Mouse (Mus musculus) adrenal gland, postnatal 4 days (tissue): ENCODE data around the gene Rab8a. TPM values are rescaled to one million over a fixed set of nuclear protein-coding genes. Genes with fewer than 3 reads are reported as not detected.

Experiments
- DNase-seq, 2 experiments: peaks; one replicate each; pipeline ENCODE4 v3.0.0; 2021 to 2022; ENCODE audit warnings: low spot score in 2 of 2, mixed read lengths in 2 of 2
- total RNA-seq, 2 experiments: library from RNA; stranded (reverse); gene quantifications; 2 replicates each; pipeline ENCODE4 v1.2.3; 2021

The Rab8a gene
- total RNA-seq, 2 experiments from 2014 or later, result 64.1 to 67.7 TPM

DNA sequence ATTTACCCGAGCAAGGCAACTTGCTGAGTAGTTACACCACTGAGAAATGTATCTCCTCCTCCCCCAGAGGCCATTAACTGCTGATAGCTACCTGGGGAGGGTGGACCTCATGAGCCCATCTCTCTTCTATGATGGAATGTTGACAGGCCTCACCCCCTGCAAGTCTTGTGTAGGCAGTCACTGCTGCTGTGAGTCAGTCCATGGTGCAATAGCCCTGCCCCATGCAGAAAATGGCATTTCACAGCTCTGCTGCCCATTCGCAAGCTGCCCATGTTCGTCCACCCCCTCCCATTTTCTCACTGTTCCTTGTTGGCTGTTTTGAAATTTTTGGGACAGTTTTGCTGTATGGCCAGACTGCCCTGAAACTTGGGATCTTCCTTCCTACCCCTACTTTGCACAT lies 15.5 kb upstream of the Rab8a start:
- no peak for DNase-seq

- DNase-seq, result no peak
Measured at GRCm38 (mm10) chr8:72146056-72146455, 14.9 kb upstream of the Rab8a start.

DNA sequence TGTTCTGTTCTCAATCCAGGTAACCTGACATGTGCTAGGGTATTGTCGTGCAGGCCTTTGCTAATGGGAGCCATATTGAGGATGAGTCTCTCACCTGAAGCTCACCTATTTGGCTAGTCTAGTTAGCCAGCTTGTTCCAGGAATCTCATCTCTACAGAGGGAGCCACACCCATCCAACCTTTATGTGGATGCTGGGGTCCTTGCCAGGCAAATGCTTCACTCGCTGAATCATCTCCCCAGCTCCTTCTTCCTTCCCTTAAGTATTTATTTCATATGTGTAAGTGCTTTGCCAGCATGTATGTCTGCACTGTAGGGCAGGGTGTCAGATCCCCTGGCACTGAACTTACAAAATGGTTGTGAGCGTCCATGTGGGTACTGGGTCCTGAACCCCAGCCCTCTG lies 14.4 kb upstream of the Rab8a start:
- no peak for DNase-seq

DNA sequence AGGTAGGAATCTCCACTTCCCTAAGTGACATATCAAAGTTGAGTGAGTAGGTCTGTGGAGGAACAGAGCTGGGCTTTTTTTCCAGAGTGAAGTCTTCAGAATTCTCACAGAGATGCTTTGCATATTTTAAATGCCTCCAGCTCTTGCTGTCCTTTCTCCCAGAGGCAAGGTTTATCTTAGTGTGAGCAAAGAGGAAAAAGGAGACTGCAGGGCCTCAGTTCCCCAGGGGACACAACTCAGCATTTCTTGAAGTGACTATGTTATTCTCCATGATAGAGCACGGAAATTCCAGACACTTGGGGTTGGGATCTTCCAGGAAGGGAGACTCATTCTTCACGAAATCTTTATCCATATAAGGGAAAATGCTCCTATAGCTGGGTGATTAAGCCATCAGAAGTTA lies 13.7 kb upstream of the Rab8a start:
- DNase-seq, result no peak

DNA sequence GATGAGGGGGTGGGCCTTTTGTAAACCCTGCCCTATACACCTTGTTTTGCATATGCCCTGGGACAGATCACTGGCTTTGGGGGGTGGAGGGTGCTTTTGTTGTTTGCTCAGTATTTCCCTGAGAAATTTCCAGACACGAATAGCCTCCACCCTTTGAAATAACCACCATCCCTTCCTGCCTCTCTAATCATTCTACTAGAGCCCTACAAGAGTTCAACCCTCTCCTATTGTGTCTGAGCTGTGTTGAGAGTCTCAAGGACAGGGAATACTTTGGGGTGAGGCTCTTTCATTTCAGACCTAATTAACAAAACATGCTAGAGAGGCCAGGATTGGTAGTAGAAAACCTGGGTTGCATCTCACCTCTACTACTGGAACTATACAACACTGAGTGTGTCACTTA lies 11.9 kb upstream of the Rab8a start:
- no peak for DNase-seq

- no peak for DNase-seq
Measured at GRCm38 (mm10) chr8:72151418-72152078, 9.5 kb upstream of the Rab8a start.

GRCm38 (mm10) chr8:72153382-72153781 lies 7.6 kb upstream of the Rab8a start:
- no peak for DNase-seq

- no peak for DNase-seq
Measured at GRCm38 (mm10) chr8:72158096-72158495, 2.9 kb upstream of the Rab8a start.

DNA sequence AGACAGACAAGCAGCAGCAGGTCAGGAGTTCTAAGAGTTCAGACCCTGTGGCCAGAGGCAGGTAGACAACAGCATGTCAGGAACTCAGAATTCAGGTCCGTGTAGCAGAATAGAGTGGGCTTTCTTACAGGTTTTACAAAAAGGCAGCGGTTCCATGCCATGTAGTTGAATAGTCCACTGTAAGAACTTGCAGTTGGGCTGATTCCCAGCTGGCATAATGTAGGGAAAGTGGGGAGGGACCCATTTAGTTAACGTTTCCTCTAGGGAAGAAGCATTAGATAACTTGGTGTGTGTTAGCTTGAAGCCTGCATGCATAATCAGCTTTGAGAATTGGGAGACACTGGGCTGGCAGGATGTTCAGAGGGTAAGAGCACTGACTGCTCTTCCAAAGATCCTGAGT lies 2.3 kb upstream of the Rab8a start:
- no peak for DNase-seq

DNA sequence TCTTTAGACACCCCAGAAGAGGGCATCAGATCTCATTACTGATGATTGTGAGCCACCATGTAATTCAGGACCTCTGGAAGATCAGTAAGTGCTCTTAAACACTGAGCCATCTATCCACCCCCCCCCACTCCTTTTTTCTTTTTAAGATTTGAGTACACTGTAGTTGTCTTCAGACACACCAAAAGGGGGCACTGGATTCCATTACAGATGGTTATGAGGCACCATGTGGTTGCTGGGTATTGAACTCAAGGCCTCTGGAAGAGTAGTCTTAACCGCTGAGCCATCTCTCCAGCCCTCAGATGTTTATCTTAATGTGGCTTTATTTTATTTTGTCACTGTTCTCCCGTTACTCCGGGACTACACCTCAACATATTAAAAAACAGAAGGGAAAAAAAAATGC lies 993 bp upstream of the Rab8a start:
- DNase-seq, result no peak

GRCm38 (mm10) chr8:72162821-72163220 lies 1.8 kb downstream of the Rab8a start:
- DNase-seq, result no peak

- no peak for DNase-seq
Measured at GRCm38 (mm10) chr8:72169098-72169668, 8.2 kb downstream of the Rab8a start.

GRCm38 (mm10) chr8:72169681-72170249 lies 8.8 kb downstream of the Rab8a start:
- no peak for DNase-seq

- DNase-seq, result peak; percentile 20 to 46
Measured at GRCm38 (mm10) chr8:72177346-72177925, 16.4 kb downstream of the Rab8a start.

DNA sequence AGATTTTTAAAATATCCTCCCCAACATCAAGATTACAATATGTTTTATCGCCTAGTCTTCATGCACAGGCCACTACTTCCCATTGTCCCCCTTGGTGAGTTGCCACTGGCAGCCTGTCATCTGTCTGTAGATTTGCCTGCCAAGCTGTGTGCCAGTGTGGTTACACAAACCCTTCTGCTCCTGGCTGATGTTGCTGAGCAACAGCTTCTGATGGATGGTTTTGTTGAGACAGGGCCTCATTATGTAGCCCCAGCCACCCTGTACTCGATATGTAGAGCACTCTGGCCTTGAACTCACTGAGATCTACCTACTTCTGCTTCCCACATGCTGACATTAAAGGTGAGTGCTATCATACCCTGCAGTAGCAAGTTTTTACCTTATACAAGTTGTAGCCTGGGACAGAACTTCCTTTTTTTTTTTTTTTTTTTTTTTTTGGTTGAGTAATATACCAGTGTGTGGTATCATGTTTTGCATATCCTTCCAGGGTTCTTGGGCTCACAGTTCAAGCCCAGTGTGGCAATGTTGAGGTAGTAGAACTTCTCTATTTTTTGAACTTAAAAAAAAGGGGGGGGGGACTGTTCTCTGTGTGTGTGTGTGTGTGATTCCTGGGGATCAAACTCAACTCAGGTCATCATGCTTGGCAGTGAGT lies 22.7 kb downstream of the Rab8a start:
- DNase-seq, result no peak

- DNase-seq, result no peak
Measured at GRCm38 (mm10) chr8:72187793-72188331, 26.9 kb downstream of the Rab8a start.

- DNase-seq, result no peak
Measured at GRCm38 (mm10) chr8:72189417-72190214, 28.6 kb downstream of the Rab8a start, which contains the start of gene Hsh2d. Gene Hsh2d, plus strand, starts transcription at chr8:72189638.

DNA sequence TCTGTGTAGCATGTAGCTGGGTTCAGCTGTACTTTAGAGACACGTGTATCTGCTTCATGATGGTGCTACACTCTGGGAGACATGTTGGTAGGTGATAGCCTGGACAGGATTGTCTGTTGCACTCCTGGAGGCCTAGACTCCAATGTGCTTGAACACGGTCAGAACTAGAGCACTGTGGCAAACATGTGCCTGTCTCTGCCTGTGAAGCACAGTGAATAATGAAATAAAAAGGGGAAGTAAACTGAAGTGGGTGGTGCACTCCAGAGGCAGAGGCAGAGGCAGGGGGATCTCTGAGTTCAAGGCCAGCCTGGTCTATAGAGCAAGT lies 29.2 kb downstream of the Rab8a start:
- DNase-seq, result no peak

- DNase-seq, result no peak
Measured at GRCm38 (mm10) chr8:72192065-72192464, 31.1 kb downstream of the Rab8a start.

- DNase-seq, result no peak
Measured at GRCm38 (mm10) chr8:72197997-72198396, 37.0 kb downstream of the Rab8a start.

GRCm38 (mm10) chr8:72208582-72208981 lies 47.6 kb downstream of the Rab8a start:
- DNase-seq, result no peak
